Mouse (Mus musculus) fibroblast of lung, adult 2 months (primary cell): ENCODE data around the gene Ddx42.
"Not testable (repeated sequence)": the region's sequence is repeated elsewhere in the genome, so short reads cannot be mapped to it uniquely, and the experiment has no call there.

Experiments
- DNase-seq: peaks from one replicate; pipeline ENCODE4 v3.0.0-alpha.2; 2011; ENCODE audit warnings: low read depth

The Ddx42 gene

GRCm38 (mm10) chr11:106216730-106217490 lies at the start of gene Ddx42:
Ddx42 (plus strand) TSS chr11:106216926.
- peak; percentile 92 for DNase-seq

GRCm38 (mm10) chr11:106167435-106167834 lies 49.3 kb upstream of the Ddx42 start:
- no peak for DNase-seq

- DNase-seq, result no peak
Measured at GRCm38 (mm10) chr11:106170807-106171206, 45.9 kb upstream of the Ddx42 start.

- DNase-seq, result no peak
Measured at GRCm38 (mm10) chr11:106173228-106173627, 43.5 kb upstream of the Ddx42 start.

- DNase-seq, result no peak
Measured at GRCm38 (mm10) chr11:106174372-106174771, 42.4 kb upstream of the Ddx42 start.

- no peak for DNase-seq
Measured at GRCm38 (mm10) chr11:106175081-106175480, 41.6 kb upstream of the Ddx42 start.

- DNase-seq, result no peak
Measured at GRCm38 (mm10) chr11:106176372-106176771, 40.4 kb upstream of the Ddx42 start.

- no peak for DNase-seq
Measured at GRCm38 (mm10) chr11:106178036-106178782, 38.5 kb upstream of the Ddx42 start.

- no peak for DNase-seq
Measured at GRCm38 (mm10) chr11:106179711-106180448, 36.8 kb upstream of the Ddx42 start.

GRCm38 (mm10) chr11:106180449-106180801 lies 36.3 kb upstream of the Ddx42 start:
- no peak for DNase-seq

- DNase-seq, result no peak
Measured at GRCm38 (mm10) chr11:106187326-106187725, 29.4 kb upstream of the Ddx42 start.

- no peak for DNase-seq
Measured at GRCm38 (mm10) chr11:106191716-106192115, 25.0 kb upstream of the Ddx42 start.

GRCm38 (mm10) chr11:106192241-106192640 lies 24.5 kb upstream of the Ddx42 start:
- no peak for DNase-seq

- no peak for DNase-seq
Measured at GRCm38 (mm10) chr11:106192657-106193370, 23.9 kb upstream of the Ddx42 start.

GRCm38 (mm10) chr11:106193371-106194154 lies 23.2 kb upstream of the Ddx42 start:
- peak; percentile 98 for DNase-seq

- no peak for DNase-seq
Measured at GRCm38 (mm10) chr11:106194155-106194541, 22.6 kb upstream of the Ddx42 start.

- DNase-seq, result no peak
Measured at GRCm38 (mm10) chr11:106194891-106195290, 21.8 kb upstream of the Ddx42 start.

GRCm38 (mm10) chr11:106195341-106195740 lies 21.4 kb upstream of the Ddx42 start:
- DNase-seq, result peak; percentile 75

- DNase-seq, result no peak
Measured at GRCm38 (mm10) chr11:106198277-106198676, 18.4 kb upstream of the Ddx42 start.

GRCm38 (mm10) chr11:106199997-106200396 lies 16.7 kb upstream of the Ddx42 start:
- DNase-seq, result not testable (repeated sequence)

- no peak for DNase-seq
Measured at GRCm38 (mm10) chr11:106200756-106201155, 16.0 kb upstream of the Ddx42 start.
